Mouse (Mus musculus) frontal cortex, adult 2 months (tissue): ENCODE measurements around the gene Pdx1. TPM values are rescaled to one million over a fixed set of nuclear protein-coding genes. Genes with fewer than 3 reads are reported as not detected.
A peak's percentile ranks its signal among the peaks of the same experiment; 100 is the strongest.

Source experiments
- DNase-seq, 2 experiments: peaks; one replicate each; pipeline ENCODE4 v3.0.0; 2022; ENCODE audit warnings: low spot score in 1 of 2; ENCODE audit errors: extremely low spot score in 1 of 2
- polyA plus RNA-seq: library from polyadenylated mRNA; depleted of rRNA; stranded (reverse); fragments of >200 nt; gene quantifications from 2 replicates; pipeline ENCODE4 v1.2.3, GENCODE M21; 2012; rRNA removed

Gene Pdx1
- not detected in 2 replicates for polyA plus RNA-seq

GRCm38 (mm10) chr5:147269926-147270672 lies at the start of gene Pdx1:
Pdx1 (plus strand) TSS chr5:147269959.
- no peak for DNase-seq

GRCm38 (mm10) chr5:147227354-147228112 lies 42.2 kb upstream of the Pdx1 start:
- peak; percentile 19 to 88 for DNase-seq

- no peak for DNase-seq
These were observed 34.1 kb upstream of the Pdx1 start for GRCm38 (mm10) chr5:147235406-147236309.

GRCm38 (mm10) chr5:147243908-147244307 lies 25.9 kb upstream of the Pdx1 start:
- no peak for DNase-seq

DNA sequence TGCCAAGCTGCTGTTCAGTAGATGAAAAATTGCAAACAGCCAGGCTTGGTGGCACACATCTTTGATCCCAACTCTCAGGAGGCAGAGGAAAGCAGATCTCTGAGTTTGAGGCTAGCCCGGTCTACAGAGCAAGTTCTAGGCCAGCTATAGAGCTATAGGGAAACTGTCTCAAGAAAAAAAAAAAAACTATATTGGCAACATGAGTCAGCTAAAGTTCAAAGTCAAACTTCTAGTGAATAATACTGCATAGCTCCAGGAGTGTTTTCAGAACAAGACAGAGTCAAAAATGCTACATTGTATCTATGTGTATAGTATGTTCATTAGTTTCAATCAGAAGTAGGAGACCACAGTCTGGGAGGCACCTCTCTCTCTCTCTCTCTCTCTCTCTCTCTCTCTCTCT lies 9.6 kb upstream of the Pdx1 start:
- DNase-seq, result no peak

- DNase-seq, result no peak
These were observed 9.0 kb upstream of the Pdx1 start for GRCm38 (mm10) chr5:147260778-147261177.

DNA sequence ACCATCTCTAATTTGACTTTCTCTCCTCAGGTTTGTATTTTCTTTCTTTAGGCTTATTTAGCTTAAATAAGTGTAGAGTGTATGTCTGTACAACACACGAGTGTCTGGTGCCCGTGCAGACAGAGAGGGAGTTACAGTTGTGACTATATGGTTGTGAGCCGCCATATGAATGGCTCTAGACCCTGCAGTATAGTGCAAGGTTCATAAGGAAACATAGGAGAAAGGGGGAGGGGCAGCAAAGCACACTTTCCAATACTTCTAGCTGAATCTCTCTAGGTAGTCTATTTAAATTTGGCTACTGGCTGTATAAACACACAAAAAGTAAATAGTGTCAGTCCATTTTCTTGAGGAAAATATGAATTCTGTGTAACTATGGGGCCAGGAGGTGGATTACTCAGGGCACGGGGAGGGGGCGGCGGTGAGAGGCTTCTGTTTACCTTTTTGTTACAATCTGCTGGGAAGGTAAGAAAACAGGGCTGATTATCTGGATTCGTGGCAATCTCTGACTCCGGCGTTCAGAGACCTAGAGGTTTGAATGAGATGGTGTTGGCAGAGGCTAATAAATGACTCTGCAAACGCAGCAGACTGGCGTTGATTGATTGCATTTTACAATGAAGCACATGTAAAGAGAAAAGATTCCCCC lies 7.7 kb upstream of the Pdx1 start:
- no peak for DNase-seq

GRCm38 (mm10) chr5:147263945-147264344 lies 5.8 kb upstream of the Pdx1 start:
- no peak for DNase-seq

- DNase-seq, result no peak
These were observed 2.3 kb upstream of the Pdx1 start for GRCm38 (mm10) chr5:147267434-147267833.

DNA sequence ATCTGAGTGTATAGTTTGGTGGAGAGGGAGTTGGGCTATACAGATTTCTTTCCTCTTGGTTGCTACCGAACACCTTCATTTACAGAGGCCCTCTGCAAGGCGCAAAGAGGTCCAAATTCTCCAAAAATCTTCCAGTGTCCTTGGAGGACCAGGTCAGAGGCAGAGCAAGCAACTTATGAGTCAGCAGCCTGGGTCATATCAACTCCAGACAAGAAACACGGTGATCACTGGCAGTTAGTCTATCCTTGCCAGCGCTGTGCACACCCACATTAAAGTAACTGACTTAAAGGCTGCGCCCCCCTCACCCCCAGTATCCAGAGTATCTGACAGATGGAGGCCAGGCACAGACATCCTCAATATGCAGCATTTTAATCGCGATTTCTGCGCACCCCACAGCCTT lies 1.0 kb upstream of the Pdx1 start:
- DNase-seq, result no peak

- no peak for DNase-seq
These were observed 388 bp upstream of the Pdx1 start for GRCm38 (mm10) chr5:147269371-147269770.

GRCm38 (mm10) chr5:147270673-147271655 lies 1.2 kb downstream of the Pdx1 start:
- DNase-seq, result no peak

GRCm38 (mm10) chr5:147272046-147272807 lies 2.5 kb downstream of the Pdx1 start:
- no peak for DNase-seq

GRCm38 (mm10) chr5:147272808-147273345 lies 3.1 kb downstream of the Pdx1 start:
- no peak for DNase-seq

DNA sequence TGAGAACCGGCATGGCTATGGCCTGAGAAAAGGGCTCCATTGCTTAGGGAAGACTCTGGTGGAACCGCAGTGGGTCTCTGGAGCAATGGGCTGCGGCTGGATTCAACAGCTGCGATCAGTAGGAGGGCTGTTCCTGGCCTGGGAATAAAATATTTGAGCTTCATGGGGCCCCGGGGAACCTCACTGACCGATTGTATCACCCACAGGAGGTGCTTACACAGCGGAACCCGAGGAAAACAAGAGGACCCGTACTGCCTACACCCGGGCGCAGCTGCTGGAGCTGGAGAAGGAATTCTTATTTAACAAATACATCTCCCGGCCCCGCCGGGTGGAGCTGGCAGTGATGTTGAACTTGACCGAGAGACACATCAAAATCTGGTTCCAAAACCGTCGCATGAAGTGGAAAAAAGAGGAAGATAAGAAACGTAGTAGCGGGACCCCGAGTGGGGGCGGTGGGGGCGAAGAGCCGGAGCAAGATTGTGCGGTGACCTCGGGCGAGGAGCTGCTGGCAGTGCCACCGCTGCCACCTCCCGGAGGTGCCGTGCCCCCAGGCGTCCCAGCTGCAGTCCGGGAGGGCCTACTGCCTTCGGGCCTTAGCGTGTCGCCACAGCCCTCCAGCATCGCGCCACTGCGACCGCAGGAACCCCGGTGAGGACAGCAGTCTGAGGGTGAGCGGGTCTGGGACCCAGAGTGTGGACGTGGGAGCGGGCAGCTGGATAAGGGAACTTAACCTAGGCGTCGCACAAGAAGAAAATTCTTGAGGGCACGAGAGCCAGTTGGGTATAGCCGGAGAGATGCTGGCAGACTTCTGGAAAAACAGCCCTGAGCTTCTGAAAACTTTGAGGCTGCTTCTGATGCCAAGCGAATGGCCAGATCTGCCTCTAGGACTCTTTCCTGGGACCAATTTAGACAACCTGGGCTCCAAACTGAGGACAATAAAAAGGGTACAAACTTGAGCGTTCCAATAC lies 4.7 kb downstream of the Pdx1 start:
- no peak for DNase-seq

DNA sequence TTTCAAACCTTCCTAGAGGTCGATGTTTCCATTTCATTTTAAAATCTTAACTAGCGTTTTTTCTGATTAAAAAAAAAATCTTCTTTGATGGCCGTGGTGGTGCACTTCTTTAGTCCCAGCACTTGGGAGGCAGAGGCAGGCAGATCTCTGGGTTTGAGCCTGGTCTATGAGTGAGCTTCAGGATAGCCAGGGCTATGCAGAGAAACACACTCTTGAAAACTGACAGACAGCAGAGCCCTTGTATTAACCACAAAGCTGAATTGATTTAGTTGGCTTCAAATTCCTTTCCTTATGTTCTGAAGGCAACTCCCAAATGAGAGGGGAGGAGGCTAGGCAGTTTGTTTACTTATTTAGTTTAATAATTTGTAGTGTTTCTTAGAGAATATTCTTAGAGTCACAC lies 6.0 kb downstream of the Pdx1 start:
- DNase-seq, result no peak
